Mouse (Mus musculus): ENCODE results near the gene Gcc2. TPM values are rescaled to one million over a fixed set of nuclear protein-coding genes. Genes with fewer than 3 reads are reported as not detected.

The Gcc2 gene
- polyA plus RNA-seq, 1 experiment from 2014 or later: 91.7 TPM

- H3K4me3 ChIP-seq (ENCODE audit: low read depth, low read length): no peak overlapping the region
- TF ChIP-seq CTCF (IDR thresholded peaks at IDR 0.05; ENCODE audit: low read depth): no peak
- no peaks in the 10 kb centered on the region for H3K27me3 ChIP-seq (replicated peaks; ENCODE audit: control insufficient read depth, insufficient read depth, low read length)
- no peaks in the 10 kb centered on the region for H3K9me3 ChIP-seq (ENCODE audit: control insufficient read depth)
- 18% methylated on average over 3 of the region's 3 CpGs for WGBS
- peak; percentile 56; the same call in 1 of the 2 replicates for ATAC-seq
- no peaks in the 10 kb centered on the region for H3K36me3 ChIP-seq (ENCODE audit: control insufficient read depth, insufficient read depth)
- no peak overlapping the region; the same call in 1 of the 2 replicates for H3K4me2 ChIP-seq (replicated peaks; ENCODE audit: low read depth)
- H3K4me1 ChIP-seq (replicated peaks; ENCODE audit: control insufficient read depth, insufficient read depth, low read length): no peaks in the 10 kb centered on the region; the same call in 1 of the 2 replicates
- no peak overlapping the region for H3K27ac ChIP-seq (ENCODE audit: low read depth, low read length)
- no peak overlapping the region for H3K9ac ChIP-seq (ENCODE audit: low read depth, low read length)
Observed at GRCm38 (mm10) chr10:58354561-58354960, 99.3 kb downstream of the Gcc2 start.

Other genes starting within 250 kb of the Gcc2 start
- not detected in 2 replicates for gene AW822073, start 30.6 kb upstream of the Gcc2 start, polyA plus RNA-seq (2015; fragmentation: Nextera tagmentation; extraction: Ambion mirVana)
- not detected in 2 replicates for gene Duxf3, start 22.8 kb upstream of the Gcc2 start, polyA plus RNA-seq (2015; fragmentation: Nextera tagmentation; extraction: Ambion mirVana)
- gene Gm4981, start 18.8 kb upstream of the Gcc2 start, polyA plus RNA-seq (2015; fragmentation: Nextera tagmentation; extraction: Ambion mirVana): not detected in 2 replicates
- gene Lims1, start 68.0 kb downstream of the Gcc2 start, polyA plus RNA-seq (2015; fragmentation: Nextera tagmentation; extraction: Ambion mirVana): 79.8 and 85.6 TPM in 2 replicates
- 8.0 and 9.0 TPM in 2 replicates for gene Ranbp2, start 191.4 kb downstream of the Gcc2 start, polyA plus RNA-seq (2015; fragmentation: Nextera tagmentation; extraction: Ambion mirVana)
- gene Ccdc138, start 242.5 kb downstream of the Gcc2 start, polyA plus RNA-seq (2015; fragmentation: Nextera tagmentation; extraction: Ambion mirVana): 2.5 and 2.6 TPM in 2 replicates